Mouse (Mus musculus) testis, adult 2 months (tissue): ENCODE measurements at regions not wholly inside any gene's neighbourhood (a gene's known extent, or its start where the extent isn't known, plus 50 kb on each side); places are given as distances from the start of the nearest gene placed in this dataset.

Source experiments
- H3K27ac ChIP-seq: fragments of 200-500 bp; 2 replicates; pipeline ENCODE4 v1.5.1; 2012; ENCODE audit warnings: low read depth, low read length; ENCODE audit not compliant: control insufficient read depth, insufficient read depth
- H3K27me3 ChIP-seq: fragments of 200-500 bp; 2 replicates; pipeline ENCODE4 v1.6.1; 2012; ENCODE audit warnings: mild to moderate bottlenecking, low read length, moderate library complexity; ENCODE audit not compliant: control insufficient read depth, insufficient read depth
- H3K36me3 ChIP-seq: fragments of 200-500 bp; 2 replicates; pipeline ENCODE4 v1.6.1; 2012; ENCODE audit warnings: mild to moderate bottlenecking, low read length; ENCODE audit not compliant: control insufficient read depth, insufficient read depth
- H3K4me1 ChIP-seq: fragments of 200-500 bp; 2 replicates; pipeline ENCODE4 v1.6.1; 2012; ENCODE audit warnings: low read length; ENCODE audit not compliant: control insufficient read depth, insufficient read depth
- H3K4me3 ChIP-seq: fragments of 200-500 bp; 2 replicates; pipeline ENCODE4 v1.5.1; 2012; ENCODE audit warnings: low read depth, mild to moderate bottlenecking, low read length, moderate library complexity, mixed read lengths; ENCODE audit not compliant: control insufficient read depth
- CTCF ChIP-seq: fragments of 200-500 bp; IDR thresholded peaks from 2 replicates; pipeline ENCODE4 v1.5.1; 2012; ENCODE audit warnings: low read depth, mild to moderate bottlenecking, inconsistent platforms, low read length, moderate library complexity; ENCODE audit not compliant: control insufficient read depth, insufficient read depth, insufficient replicate concordance
- POLR2A ChIP-seq: fragments of 200-500 bp; IDR thresholded peaks from 2 replicates; pipeline ENCODE4 v1.6.1; 2012; ENCODE audit warnings: low read depth, mild to moderate bottlenecking, inconsistent platforms, low read length, moderate library complexity; ENCODE audit not compliant: control insufficient read depth

- no peaks in the 10 kb centered on the region for H3K4me1 ChIP-seq
- H3K36me3 ChIP-seq = no peaks in the 10 kb centered on the region
- no peak overlapping the region for H3K4me3 ChIP-seq
- no peak overlapping the region for H3K27ac ChIP-seq
- no peak for TF ChIP-seq CTCF
- no peak for TF ChIP-seq POLR2A
- H3K27me3 ChIP-seq = no peaks in the 10 kb centered on the region
These were observed 1232.3 kb upstream of the Lrrc6 start for GRCm38 (mm10) chr15:67732988-67733387.

GRCm38 (mm10) chr15:67729492-67729891 is 1228.8 kb upstream of the Lrrc6 start:
- no peak for TF ChIP-seq POLR2A
- TF ChIP-seq CTCF = no peak
- H3K36me3 ChIP-seq = no peaks in the 10 kb centered on the region
- H3K27ac ChIP-seq = no peak overlapping the region
- H3K4me1 ChIP-seq = no peaks in the 10 kb centered on the region
- no peaks in the 10 kb centered on the region for H3K27me3 ChIP-seq
- H3K4me3 ChIP-seq = no peak overlapping the region

- H3K27ac ChIP-seq = no peak overlapping the region
- H3K36me3 ChIP-seq = no peaks in the 10 kb centered on the region
- H3K4me1 ChIP-seq = no peaks in the 10 kb centered on the region
- no peak overlapping the region for H3K4me3 ChIP-seq
- H3K27me3 ChIP-seq = no peaks in the 10 kb centered on the region
- TF ChIP-seq CTCF (no peak), POLR2A (no peak)
These were observed 1224.5 kb upstream of the Lrrc6 start for GRCm38 (mm10) chr15:67725239-67725638.

GRCm38 (mm10) chr15:67714203-67714602 is 1213.5 kb upstream of the Lrrc6 start:
- H3K27me3 ChIP-seq = no peaks in the 10 kb centered on the region
- H3K27ac ChIP-seq = no peak overlapping the region
- no peaks in the 10 kb centered on the region for H3K4me1 ChIP-seq
- TF ChIP-seq POLR2A (no peak), CTCF (no peak)
- no peak overlapping the region for H3K4me3 ChIP-seq
- H3K36me3 ChIP-seq = no peaks in the 10 kb centered on the region

GRCm38 (mm10) chr15:67686140-67686539 is 1185.4 kb upstream of the Lrrc6 start:
- TF ChIP-seq POLR2A = no peak
- no peak for TF ChIP-seq CTCF
- Histone ChIP-seq H3K27me3 (no peaks in the 10 kb centered on the region), H3K36me3 (no peaks in the 10 kb centered on the region), H3K4me3 (no peak overlapping the region), H3K27ac (no peak overlapping the region), H3K4me1 (no peaks in the 10 kb centered on the region)

GRCm38 (mm10) chr15:67673276-67673675 is 1172.6 kb upstream of the Lrrc6 start:
- Histone ChIP-seq H3K36me3 (no peaks in the 10 kb centered on the region), H3K4me3 (no peak overlapping the region), H3K27me3 (no peaks in the 10 kb centered on the region), H3K27ac (no peak overlapping the region), H3K4me1 (no peaks in the 10 kb centered on the region)
- TF ChIP-seq CTCF (no peak), POLR2A (no peak)

GRCm38 (mm10) chr15:67636155-67636554 is 1135.4 kb upstream of the Lrrc6 start:
- TF ChIP-seq POLR2A (no peak), CTCF (no peak)
- no peak overlapping the region for H3K27ac ChIP-seq
- H3K36me3 ChIP-seq = no peaks in the 10 kb centered on the region
- no peak overlapping the region for H3K4me3 ChIP-seq
- no peaks in the 10 kb centered on the region for H3K27me3 ChIP-seq
- H3K4me1 ChIP-seq = no peaks in the 10 kb centered on the region

- Histone ChIP-seq H3K36me3 (no peaks in the 10 kb centered on the region), H3K27ac (no peak overlapping the region), H3K4me3 (no peak overlapping the region), H3K27me3 (no peaks in the 10 kb centered on the region), H3K4me1 (no peaks in the 10 kb centered on the region)
- TF ChIP-seq POLR2A (no peak), CTCF (no peak)
These were observed 1126.1 kb upstream of the Lrrc6 start for GRCm38 (mm10) chr15:67626704-67627287.
